Mouse (Mus musculus) frontal cortex, adult (tissue): ENCODE results near the gene Chd1.
"Not testable (repeated sequence)": the region's sequence is repeated elsewhere in the genome, so short reads cannot be mapped to it uniquely, and the experiment has no call there.

Source experiments
- ATAC-seq: cut with Nextera tagmentation; 2 replicates; pipeline ENCODE4 v1.9.2; 2017; ENCODE audit warnings: mild to moderate bottlenecking, moderate library complexity, mixed read lengths; ENCODE audit not compliant: low TSS enrichment

The Chd1 gene

GRCm38 (mm10) chr17:15737346-15737917 lies 32.7 kb downstream of the Chd1 start:
- no peak for ATAC-seq

GRCm38 (mm10) chr17:15741836-15742235 lies 37.1 kb downstream of the Chd1 start:
- ATAC-seq: no peak

- no peak for ATAC-seq
Observed at GRCm38 (mm10) chr17:15742953-15743352, 38.2 kb downstream of the Chd1 start.

GRCm38 (mm10) chr17:15743379-15743778 lies 38.6 kb downstream of the Chd1 start:
- ATAC-seq: no peak

GRCm38 (mm10) chr17:15746696-15747095 lies 41.9 kb downstream of the Chd1 start:
- ATAC-seq: no peak

- ATAC-seq: no peak
Observed at GRCm38 (mm10) chr17:15748022-15748421, 43.3 kb downstream of the Chd1 start.

GRCm38 (mm10) chr17:15751264-15751663 lies 46.5 kb downstream of the Chd1 start:
- ATAC-seq: not testable (repeated sequence)

GRCm38 (mm10) chr17:15761191-15761590 lies 56.4 kb downstream of the Chd1 start:
- ATAC-seq: no peak

- ATAC-seq: no peak
Observed at GRCm38 (mm10) chr17:15769081-15769724, 64.4 kb downstream of the Chd1 start.

GRCm38 (mm10) chr17:15773956-15774355 lies 69.2 kb downstream of the Chd1 start:
- no peak for ATAC-seq

GRCm38 (mm10) chr17:15774565-15775215 lies 69.9 kb downstream of the Chd1 start:
- ATAC-seq: no peak

- no peak for ATAC-seq
Observed at GRCm38 (mm10) chr17:15776349-15776748, 71.6 kb downstream of the Chd1 start.

- ATAC-seq: peak; percentile 50; the same call in 1 of the 2 replicates
Observed at GRCm38 (mm10) chr17:15777979-15778378, 73.2 kb downstream of the Chd1 start.

- ATAC-seq: no peak
Observed at GRCm38 (mm10) chr17:15787036-15787435, 82.3 kb downstream of the Chd1 start.

GRCm38 (mm10) chr17:15790716-15791115 lies 85.9 kb downstream of the Chd1 start:
- ATAC-seq: no peak

GRCm38 (mm10) chr17:15799195-15799793 lies 94.5 kb downstream of the Chd1 start:
- no peak for ATAC-seq

GRCm38 (mm10) chr17:15804008-15804812 lies 99.4 kb downstream of the Chd1 start:
- 0 out of 2 replicates have a peak, but pooled peaks have one; percentile 38 for ATAC-seq

GRCm38 (mm10) chr17:15807295-15807984 lies 102.7 kb downstream of the Chd1 start:
- no peak for ATAC-seq

- no peak for ATAC-seq
Observed at GRCm38 (mm10) chr17:15808015-15808414, 103.2 kb downstream of the Chd1 start.

GRCm38 (mm10) chr17:15808468-15809374 lies 104.0 kb downstream of the Chd1 start:
- no peak for ATAC-seq
